Mouse (Mus musculus): Measurements from ENCODE around the gene 6820408C15Rik.

The 6820408C15Rik gene

GRCm38 (mm10) chr2:152476763-152477162 lies 61.4 kb downstream of the 6820408C15Rik start, which contains the start of gene Defb20:
Gene Defb20, plus strand, starts transcription at chr2:152477063.
- no peak for DNase-seq

GRCm38 (mm10) chr2:152480881-152481280 lies 65.5 kb downstream of the 6820408C15Rik start:
- DNase-seq, result no peak

DNA sequence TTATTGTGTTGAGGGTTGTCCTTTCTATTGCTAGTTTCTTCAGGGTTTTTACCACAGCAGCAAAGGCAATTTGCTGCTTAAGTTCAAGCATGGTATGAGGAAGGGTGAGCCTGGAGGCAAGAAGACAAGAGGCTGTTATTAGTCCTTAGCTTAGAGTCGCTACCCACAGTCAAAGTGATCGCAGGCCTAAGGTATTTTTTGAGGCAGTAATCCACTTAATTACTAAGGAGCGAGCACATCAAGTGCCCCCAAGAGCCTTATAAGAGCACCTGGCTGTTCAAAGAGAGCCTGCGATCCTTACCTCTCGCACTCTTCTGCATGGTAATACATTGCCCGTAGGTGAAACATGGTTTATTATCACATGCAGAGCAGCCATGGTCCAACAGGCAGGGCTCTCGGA lies 66.3 kb downstream of the 6820408C15Rik start:
- no peak for DNase-seq

- no peak for DNase-seq
Observed at GRCm38 (mm10) chr2:152487024-152487423, 71.6 kb downstream of the 6820408C15Rik start.

DNA sequence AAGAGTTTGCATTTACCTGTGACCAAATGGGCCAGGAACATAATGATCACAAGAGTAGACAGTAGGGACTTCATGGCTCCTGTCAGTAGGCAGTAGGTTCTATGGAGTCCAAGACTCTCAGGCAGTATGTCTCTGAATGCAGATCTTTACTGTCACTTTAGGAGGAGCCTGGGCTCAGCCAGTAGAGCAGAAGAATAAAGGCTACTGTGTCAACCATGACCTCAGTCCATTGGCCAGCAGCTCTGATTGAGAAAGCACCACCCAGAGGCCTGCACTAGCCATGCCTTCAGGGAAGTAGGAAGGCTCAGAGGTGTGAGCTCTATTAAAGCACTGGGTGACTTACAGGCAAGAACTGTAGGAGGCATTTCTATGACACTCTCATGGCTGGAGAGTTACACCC lies 74.7 kb downstream of the 6820408C15Rik start, which contains the start of gene Defb22:
Defb22 (minus strand) TSS at position 101 of the 400 bp plus-strand sequence.
- no peak for DNase-seq

GRCm38 (mm10) chr2:152493151-152493550 lies 77.8 kb downstream of the 6820408C15Rik start:
- no peak for DNase-seq

Measured in kidney, postnatal 14 days (tissue).